Comparison of ENCODE assay signal across 8 mouse cellular contexts in genomic region chr10:67098408-67099050, GRCm38 (mm10). TPM values are rescaled to one million over a fixed set of nuclear protein-coding genes. Genes with fewer than 3 reads are reported as not detected.
DNase-seq lines count a peak whose midpoint lies in the region; ATAC-seq and TF ChIP-seq lines count a peak whose summit lies in the region.

No protein-coding gene starts in this region.

- peak overlapping the region; percentile 79 for H3K4me2 ChIP-seq in heart, embryonic 15.5 days
- peak overlapping the region; percentile 72 for H3K4me2 ChIP-seq in forebrain, embryonic 15.5 days (replicated peaks)
- peak overlapping the region; percentile 82 for H3K4me2 ChIP-seq in limb, embryonic 12.5 days

- H3K4me1 ChIP-seq in heart, embryonic 15.5 days (replicated peaks), result peaks cover 60% of the 10 kb centered on the region
- peaks cover 17 to 20% of the 10 kb centered on the region in 2 experiments for H3K4me1 ChIP-seq in ES-E14 (ENCODE audit: control insufficient read depth in 2 of 2, insufficient read depth in 2 of 2, low read length in 2 of 2, poor library complexity in 1 of 2)
- peaks cover 55% of the 10 kb centered on the region for H3K4me1 ChIP-seq in forebrain, embryonic 15.5 days
- peaks cover 47% of the 10 kb centered on the region for H3K4me1 ChIP-seq in limb, embryonic 12.5 days (replicated peaks)

- in situ Hi-C loops in ES-E14 (cut with MboI; ENCODE audit: low sequenced_read_pairs in 2 of 2, unreplicated experiment in 2 of 2), result loop anchor here (25.0 kb wide), 1 partner anchor 186 kb away; no protein-coding TSS in a partner anchor

- H3K27ac ChIP-seq in heart, embryonic 15.5 days, result peak overlapping the region; percentile 100
- peak overlapping the region; percentile 99; the same call in 1 of the 2 replicates for H3K27ac ChIP-seq in ES-E14 (ENCODE audit: insufficient read depth, low read depth, low read length, poor library complexity, severe bottlenecking)
- no peak overlapping the region for H3K27ac ChIP-seq in forebrain, embryonic 15.5 days (replicated peaks)
- H3K27ac ChIP-seq in limb, embryonic 12.5 days, result no peak overlapping the region

- peak overlapping the region; percentile 99; the same call in 1 of the 2 replicates for H3K9ac ChIP-seq in heart, embryonic 15.5 days
- peak overlapping the region; percentile 76 for H3K9ac ChIP-seq in ES-E14 (ENCODE audit: insufficient read depth, low read depth, low read length, poor library complexity, severe bottlenecking)
- H3K9ac ChIP-seq in forebrain, embryonic 15.5 days (replicated peaks), result peak overlapping the region; percentile 96
- H3K9ac ChIP-seq in limb, embryonic 12.5 days (replicated peaks), result 0 out of 2 replicates have a peak overlapping the region, but pooled peaks have one; percentile 28

- no peaks in the 10 kb centered on the region for H3K9me3 ChIP-seq in heart, embryonic 15.5 days (replicated peaks)
- H3K9me3 ChIP-seq in ES-E14 (ENCODE audit: control insufficient read depth, insufficient read depth, low read depth, low read length), result no peaks in the 10 kb centered on the region
- H3K9me3 ChIP-seq in forebrain, embryonic 15.5 days, result no peaks in the 10 kb centered on the region
- H3K9me3 ChIP-seq in limb, embryonic 12.5 days, result no peaks in the 10 kb centered on the region

- peak overlapping the region; percentile 97 for H3K4me3 ChIP-seq in heart, embryonic 15.5 days
- H3K4me3 ChIP-seq in ES-E14 (ENCODE audit: insufficient read depth in 1 of 2, low read depth in 1 of 2, low read length in 2 of 2, poor library complexity in 1 of 2, severe bottlenecking in 1 of 2), result peak overlapping the region; percentile 88 to 95
- H3K4me3 ChIP-seq in forebrain, embryonic 15.5 days, result peak overlapping the region; percentile 99
- H3K4me3 ChIP-seq in limb, embryonic 12.5 days (replicated peaks), result peak overlapping the region; percentile 89

- no peaks in the 10 kb centered on the region for H3K36me3 ChIP-seq in heart, embryonic 15.5 days
- peaks cover 11% of the 10 kb centered on the region; the same call in 1 of the 2 replicates for H3K36me3 ChIP-seq in ES-E14 (ENCODE audit: control insufficient read depth, insufficient read depth, low read length, poor library complexity, severe bottlenecking)
- H3K36me3 ChIP-seq in forebrain, embryonic 15.5 days, result no peaks in the 10 kb centered on the region
- no peaks in the 10 kb centered on the region for H3K36me3 ChIP-seq in limb, embryonic 12.5 days

- no peak for ATAC-seq in heart, embryonic 15.5 days (replicated peaks; ENCODE audit: insufficient number of reproducible peaks, insufficient read depth, low FRiP score, low read depth)
- ATAC-seq in forebrain, embryonic 15.5 days (replicated peaks), result no peak
- ATAC-seq in limb, embryonic 12.5 days (ENCODE audit: insufficient number of reproducible peaks, insufficient read depth, low FRiP score, low TSS enrichment, low read depth), result no peak
- ATAC-seq in cerebellum, adult (ENCODE audit: insufficient number of reproducible peaks, low FRiP score, low TSS enrichment), result no peak

- no peaks in the 10 kb centered on the region for H3K27me3 ChIP-seq in heart, embryonic 15.5 days
- H3K27me3 ChIP-seq in forebrain, embryonic 15.5 days, result no peaks in the 10 kb centered on the region
- 0 out of 2 replicates have a peak, but pooled peaks cover 2% of the 10 kb centered on the region for H3K27me3 ChIP-seq in limb, embryonic 12.5 days

- 16% methylated on average over 7 of the region's 7 CpGs for WGBS in heart, embryonic 15.5 days
- 16% methylated on average over 7 of the region's 7 CpGs for WGBS in forebrain, embryonic 15.5 days
- 15% methylated on average over 7 of the region's 7 CpGs for WGBS in limb, embryonic 12.5 days

- no peak for DNase-seq in heart, postnatal 14 days
- no peak for DNase-seq in ES-E14 (ENCODE audit: low read depth, low spot score)
- DNase-seq in naive thymus-derived CD4-positive, alpha-beta T cell, adult 2 months (ENCODE audit: low read depth), result peak; percentile 60
- no peak for DNase-seq in spleen, adult 12 weeks (ENCODE audit: low spot score)

- intact Hi-C loops in heart, postnatal 14 days (cut with DNase I), result no loop called here

TF ChIP-seq in ES-E14, 5 proteins besides CTCF, POLR2A, EP300 and RAD21:
- no peak for TF ChIP-seq ZC3H11A (IDR thresholded peaks at IDR 0.05; ENCODE audit: borderline replicate concordance, low read depth, low read length)
- peak; percentile 65 for TF ChIP-seq MAFK (IDR thresholded peaks at IDR 0.05; ENCODE audit: insufficient read depth, low read depth, low read length)
- TF ChIP-seq CHD2 (IDR thresholded peaks at IDR 0.05; ENCODE audit: low read depth, low read length), result no peak
TF ChIP-seq in ES-E14: peak in this region for 1.

RNA-seq across cellular contexts. Expression of gene Reep3, which starts 1.8 kb away (rescaled TPM):
- polyA plus RNA-seq in heart, embryonic 15.5 days (2015; fragmentation: Nextera tagmentation; extraction: Ambion mirVana), result 30.6 and 31.5 TPM in 2 replicates
- 10 to 100 TPM; 28.4 to 31.5 TPM for total RNA-seq in heart, postnatal 14 days (2021)
- total RNA-seq in ES-E14 (2012; rRNA removed), result 18.1 and 18.2 TPM in 2 replicates
- 36.6 and 37.0 TPM in 2 replicates for polyA plus RNA-seq in forebrain, embryonic 15.5 days (2015; fragmentation: Nextera tagmentation; extraction: Ambion mirVana)
- 31.4 and 33.3 TPM in 2 replicates for polyA plus RNA-seq in limb, embryonic 12.5 days (2016; fragmentation: Nextera tagmentation; extraction: Ambion mirVana)

RNA-seq across cellular contexts. Expression of gene Jmjd1c, which starts 2.6 kb away (rescaled TPM):
- polyA plus RNA-seq in heart, embryonic 15.5 days (2015; fragmentation: Nextera tagmentation; extraction: Ambion mirVana), result 33.3 and 33.5 TPM in 2 replicates
- 10 to 100 TPM; 46.4 to 46.8 TPM for total RNA-seq in heart, postnatal 14 days (2021)
- 93.0 and 124 TPM in 2 replicates for total RNA-seq in ES-E14 (2012; rRNA removed)
- 64.1 and 65.2 TPM in 2 replicates for polyA plus RNA-seq in forebrain, embryonic 15.5 days (2015; fragmentation: Nextera tagmentation; extraction: Ambion mirVana)
- 43.8 and 47.5 TPM in 2 replicates for polyA plus RNA-seq in limb, embryonic 12.5 days (2016; fragmentation: Nextera tagmentation; extraction: Ambion mirVana)

Comparison
In these comparisons a context has a peak if more than half of its experiments do, and no peak if none do; other contexts are left out.
1. H3K27ac ChIP-seq: peak in heart, embryonic 15.5 days (single experiment) and ES-E14 (single experiment); none in forebrain, embryonic 15.5 days (single experiment) and limb, embryonic 12.5 days (single experiment).
2. H3K9ac ChIP-seq: peak in every context shown above with its lines; median percentile 99 in heart, embryonic 15.5 days; 96 in forebrain, embryonic 15.5 days; 76 in ES-E14; 28 in limb, embryonic 12.5 days.
3. Peak in every context shown above with its lines, with median percentiles within 50 percentile points of each other: H3K4me2 ChIP-seq and H3K4me3 ChIP-seq.